Mouse (Mus musculus): ENCODE data around the gene Cacna2d2. TPM values are rescaled to one million over a fixed set of nuclear protein-coding genes. Genes with fewer than 3 reads are reported as not detected.

The Cacna2d2 gene
- total RNA-seq, 4 experiments from 2014 or later: 37.3 to 49.0 (median 44.8) TPM

DNA sequence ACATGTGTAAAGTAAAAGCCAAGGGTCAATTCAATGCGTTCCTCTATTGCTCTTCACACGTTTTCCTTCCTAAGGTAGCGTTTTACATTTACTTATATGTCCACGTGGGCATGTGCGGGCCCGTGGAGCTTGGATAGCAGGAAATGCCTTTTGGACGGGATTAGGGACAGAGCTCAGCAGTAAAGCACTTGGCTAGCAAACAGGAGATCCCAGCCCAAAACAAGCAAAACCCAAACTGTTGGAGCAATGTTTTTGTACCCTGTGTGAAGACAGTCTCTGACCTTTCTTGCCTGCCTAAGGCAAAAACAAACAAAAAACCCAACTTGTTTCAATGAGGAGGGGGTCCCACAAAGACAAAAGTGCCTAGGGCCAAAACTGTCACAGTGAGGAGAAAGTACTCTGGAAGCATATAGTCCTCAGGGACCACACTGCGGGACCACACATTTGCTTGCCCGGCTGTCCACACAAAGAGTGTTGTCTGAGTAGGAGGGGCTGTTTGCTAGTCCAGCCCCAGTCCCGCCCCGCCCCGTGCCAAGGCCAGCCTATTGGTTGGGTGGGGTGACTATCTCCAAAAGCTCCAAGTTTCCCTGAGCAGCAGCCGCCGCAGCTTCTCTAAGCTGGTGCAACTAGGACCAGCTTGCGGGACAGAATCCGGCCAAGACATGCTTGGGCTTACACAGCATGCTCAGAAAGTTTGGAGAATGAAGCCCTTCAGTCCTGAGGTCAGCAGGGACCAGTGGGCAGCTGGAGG is 177.1 kb downstream of the Cacna2d2 start, which contains the start of gene Hyal1:
Gene Hyal1, plus strand, starts transcription at position 571 of the 751 bp plus-strand sequence.
- no peak for DNase-seq (ENCODE audit: low spot score in 2 of 2)

DNA sequence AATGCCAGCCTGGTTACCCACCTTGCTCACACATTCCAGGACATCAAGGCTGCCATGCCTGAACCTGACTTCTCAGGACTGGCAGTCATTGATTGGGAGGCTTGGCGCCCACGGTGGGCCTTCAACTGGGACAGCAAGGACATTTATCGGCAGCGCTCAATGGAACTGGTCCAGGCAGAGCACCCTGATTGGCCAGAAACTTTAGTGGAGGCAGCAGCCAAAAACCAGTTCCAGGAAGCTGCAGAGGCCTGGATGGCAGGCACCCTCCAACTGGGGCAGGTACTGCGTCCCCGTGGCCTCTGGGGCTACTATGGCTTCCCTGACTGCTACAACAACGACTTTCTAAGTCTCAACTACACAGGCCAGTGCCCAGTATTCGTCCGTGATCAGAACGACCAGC is 178.5 kb downstream of the Cacna2d2 start:
- no peak for DNase-seq (ENCODE audit: low spot score in 2 of 2)

DNA sequence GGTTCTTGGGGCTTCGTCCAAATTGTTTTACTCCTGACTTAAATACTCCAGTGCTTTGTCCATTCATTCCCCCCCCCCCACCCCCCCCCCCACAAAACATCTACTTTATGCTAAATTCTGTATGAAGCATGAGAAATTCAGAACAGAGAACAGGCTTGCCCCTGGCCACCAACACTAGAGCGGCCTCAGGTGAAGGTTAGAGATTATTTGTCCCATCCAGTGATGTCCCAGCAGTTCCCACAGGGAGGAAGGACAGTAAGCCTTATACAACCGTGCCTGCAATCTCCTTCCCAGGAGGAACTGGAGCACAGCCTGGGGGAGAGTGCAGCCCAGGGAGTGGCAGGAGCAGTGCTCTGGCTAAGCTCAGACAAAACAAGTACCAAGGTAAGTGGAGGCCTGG is 179.2 kb downstream of the Cacna2d2 start, which contains the start of gene Naa80:
Gene Naa80, plus strand, starts transcription at position 301 of the 400 bp plus-strand sequence.
- DNase-seq (ENCODE audit: low spot score in 2 of 2): no peak

Other genes starting within 250 kb of the Cacna2d2 start
- 100 to 1,000 TPM; 191 to 234 (median 223) TPM for gene Dock3, start 167.7 kb upstream of the Cacna2d2 start, total RNA-seq (2022)
- gene Mapkapk3, start 109.7 kb upstream of the Cacna2d2 start, total RNA-seq (2022): 1 to 10 TPM; 2.4 to 3.9 (median 3.2) TPM
- gene Cish, start 103.6 kb upstream of the Cacna2d2 start, total RNA-seq (2022): 10 to 100 TPM in 1 of 4 experiments, 1 to 10 TPM in 3; 7.2 to 12.2 (median 9.2) TPM
- 10 to 100 TPM; 14.9 to 20.6 (median 18.7) TPM for gene Hemk1, start 61.3 kb upstream of the Cacna2d2 start, total RNA-seq (2022)
- gene 6430571L13Rik, start 59.0 kb upstream of the Cacna2d2 start, total RNA-seq (2022): 1 to 10 TPM; 5.6 to 7.1 (median 6.2) TPM
- 10 to 100 TPM; 36.2 to 37.2 (median 36.9) TPM for gene Tmem115, start 134.3 kb downstream of the Cacna2d2 start, total RNA-seq (2022)
- gene Cyb561d2, start 142.6 kb downstream of the Cacna2d2 start, total RNA-seq (2022): 10 to 100 TPM; 16.3 to 20.6 (median 19.2) TPM
- 10 to 100 TPM; 40.8 to 42.3 (median 41.8) TPM for gene Nprl2, start 142.6 kb downstream of the Cacna2d2 start, total RNA-seq (2022)
- gene Zmynd10, start 147.7 kb downstream of the Cacna2d2 start, total RNA-seq (2022): 1 to 10 TPM; 5.1 to 8.3 (median 6.3) TPM
- 10 to 100 TPM; 15.8 to 18.5 (median 16.9) TPM for gene Rassf1, start 151.9 kb downstream of the Cacna2d2 start, total RNA-seq (2022)
- 10 to 100 TPM; 90.7 to 97.1 (median 92.8) TPM for gene Tusc2, start 163.6 kb downstream of the Cacna2d2 start, total RNA-seq (2022)
- gene Hyal2, start 168.3 kb downstream of the Cacna2d2 start, total RNA-seq (2022): 10 to 100 TPM; 13.0 to 18.0 (median 15.4) TPM
- 1 to 10 TPM; 4.9 to 9.5 (median 6.8) TPM for gene Hyal1, start 177.3 kb downstream of the Cacna2d2 start, total RNA-seq (2022)
- 10 to 100 TPM in 3 of 4 experiments, 1 to 10 TPM in 1; 9.1 to 17.4 (median 13.3) TPM for gene Naa80, start 179.3 kb downstream of the Cacna2d2 start, total RNA-seq (2022)
- 1 to 10 TPM; 1.0 to 1.7 (median 1.1) TPM for gene Hyal3, start 181.2 kb downstream of the Cacna2d2 start, total RNA-seq (2022)
- 10 to 100 TPM; 11.3 to 15.5 (median 15.3) TPM for gene Ifrd2, start 188.0 kb downstream of the Cacna2d2 start, total RNA-seq (2022)
- gene Sema3b, start 209.6 kb downstream of the Cacna2d2 start, total RNA-seq (2022): 1 to 10 TPM; 5.1 to 5.9 (median 5.3) TPM
- gene Gnai2, start 235.8 kb downstream of the Cacna2d2 start, total RNA-seq (2022): 100 to 1,000 TPM; 239 to 252 (median 247) TPM